Mouse (Mus musculus) cerebellum, adult 9-11 months (tissue): ENCODE data around the gene Stard8.
"Not testable (repeated sequence)": the region's sequence is repeated elsewhere in the genome, so short reads cannot be mapped to it uniquely, and the experiment has no call there.

Experiments used
- DNase-seq: peaks from one replicate; pipeline ENCODE4 v3.0.0; 2022

The Stard8 gene

GRCm38 (mm10) chrX:99048111-99048510, 45.1 kb downstream of the Stard8 start:
- no peak for DNase-seq

- DNase-seq: no peak
Measured at GRCm38 (mm10) chrX:99049247-99049646, 46.2 kb downstream of the Stard8 start.

- no peak for DNase-seq
Measured at GRCm38 (mm10) chrX:99050736-99051481, 47.9 kb downstream of the Stard8 start.

- DNase-seq: no peak
Measured at GRCm38 (mm10) chrX:99052255-99052654, 49.2 kb downstream of the Stard8 start.

GRCm38 (mm10) chrX:99054512-99054911, 51.5 kb downstream of the Stard8 start:
- DNase-seq: no peak

- no peak for DNase-seq
Measured at GRCm38 (mm10) chrX:99057772-99058440, 54.9 kb downstream of the Stard8 start.

GRCm38 (mm10) chrX:99059119-99059518, 56.1 kb downstream of the Stard8 start:
- DNase-seq: no peak

- no peak for DNase-seq
Measured at GRCm38 (mm10) chrX:99065582-99065981, 62.5 kb downstream of the Stard8 start.

- DNase-seq: no peak
Measured at GRCm38 (mm10) chrX:99066550-99066949, 63.5 kb downstream of the Stard8 start.

- DNase-seq: no peak
Measured at GRCm38 (mm10) chrX:99067232-99067631, 64.2 kb downstream of the Stard8 start.

- no peak for DNase-seq
Measured at GRCm38 (mm10) chrX:99067671-99068151, 64.7 kb downstream of the Stard8 start.

GRCm38 (mm10) chrX:99071188-99071587, 68.1 kb downstream of the Stard8 start:
- DNase-seq: no peak

- DNase-seq: no peak
Measured at GRCm38 (mm10) chrX:99072596-99072995, 69.5 kb downstream of the Stard8 start.

- DNase-seq: no peak
Measured at GRCm38 (mm10) chrX:99075111-99075510, 72.1 kb downstream of the Stard8 start.

GRCm38 (mm10) chrX:99076460-99076859, 73.4 kb downstream of the Stard8 start:
- DNase-seq: no peak

GRCm38 (mm10) chrX:99078374-99078892, 75.4 kb downstream of the Stard8 start:
- DNase-seq: not testable (repeated sequence)

GRCm38 (mm10) chrX:99092704-99093103, 89.7 kb downstream of the Stard8 start:
- no peak for DNase-seq

- DNase-seq: not testable (repeated sequence)
Measured at GRCm38 (mm10) chrX:99111088-99111724, 108.2 kb downstream of the Stard8 start.

GRCm38 (mm10) chrX:99119510-99119909, 116.5 kb downstream of the Stard8 start:
- no peak for DNase-seq
